Mouse (Mus musculus) heart, adult 2 months (tissue): ENCODE measurements around the gene Pole3.

ENCODE experiments used
- CTCF ChIP-seq: fragments of 200-600 bp; IDR thresholded peaks from 2 replicates; pipeline ENCODE4 v1.8.1; 2022; ENCODE audit warnings: antibody characterized with exemption, mild to moderate bottlenecking, moderate library complexity
- POLR2A ChIP-seq: fragments of 200-500 bp; IDR thresholded peaks from 2 replicates; pipeline ENCODE4 v1.6.1; 2011; ENCODE audit warnings: mild to moderate bottlenecking, low read depth, low read length, control low read depth; ENCODE audit not compliant: insufficient read depth

- TF ChIP-seq CTCF (no peak), POLR2A (no peak)
Observed at GRCm38 (mm10) chr4:62544801-62545200, 19.9 kb upstream of the Pole3 start.
